Mouse (Mus musculus) midbrain, embryonic 11.5 days (tissue): ENCODE measurements around the gene Cfap300. TPM values are rescaled to one million over a fixed set of nuclear protein-coding genes. Genes with fewer than 3 reads are reported as not detected.

Experiments used
- ATAC-seq: fragments of 200-750 bp; cut with Nextera tagmentation; 2 replicates; pipeline ENCODE4 v1.8.0; 2017; ENCODE audit warnings: moderate TSS enrichment, moderate library complexity; ENCODE audit not compliant: low FRiP score
- DNase-seq: peaks from one replicate; pipeline ENCODE4 v3.0.0; 2015; ENCODE audit warnings: low spot score; ENCODE audit errors: missing footprints
- H3K27ac ChIP-seq: fragments of 300-500 bp; sonication (generic); 2 replicates; pipeline ENCODE4 v1.5.1; 2014; ENCODE audit warnings: low read depth, low read length
- H3K27me3 ChIP-seq: fragments of 300-500 bp; sonication (generic); 2 replicates; pipeline ENCODE4 v1.6.1; 2014; ENCODE audit warnings: mild to moderate bottlenecking, low read length, moderate library complexity, mixed read lengths; ENCODE audit not compliant: control insufficient read depth, insufficient read depth
- H3K36me3 ChIP-seq: fragments of 300-500 bp; sonication (generic); 2 replicates; pipeline ENCODE4 v1.6.1; 2014; ENCODE audit warnings: mild to moderate bottlenecking, low read length, moderate library complexity, mixed read lengths; ENCODE audit not compliant: control insufficient read depth, insufficient read depth
- H3K4me1 ChIP-seq: fragments of 300-500 bp; sonication (generic); 2 replicates; pipeline ENCODE4 v1.6.1; 2014; ENCODE audit warnings: low read length; ENCODE audit not compliant: control insufficient read depth, insufficient read depth
- H3K4me2 ChIP-seq: fragments of 300-500 bp; sonication (generic); 2 replicates; pipeline ENCODE4 v1.6.1; 2014; ENCODE audit warnings: mild to moderate bottlenecking, moderate library complexity
- H3K4me3 ChIP-seq: fragments of 300-500 bp; sonication (generic); 2 replicates; pipeline ENCODE4 v1.5.1; 2014; ENCODE audit warnings: low read depth, low read length
- H3K9ac ChIP-seq: fragments of 300-500 bp; sonication (generic); 2 replicates; pipeline ENCODE4 v1.6.1; 2014; ENCODE audit warnings: low read length
- H3K9me3 ChIP-seq: fragments of 300-500 bp; sonication (generic); 2 replicates; pipeline ENCODE4 v1.6.1; 2016; ENCODE audit warnings: low read length; ENCODE audit not compliant: control insufficient read depth
- WGBS: fragments of 180-500 bp; shearing (Covaris S2); extraction: QIAGEN DNeasy Blood & Tissue Kit; methylation state at CpG from one replicate; pipeline ENCODE4 v1.1.7; 2014; 5-methylcytosine and 5-hydroxymethylcytosine counted together
- polyA plus RNA-seq: library from polyadenylated mRNA; unstranded; fragments of >200 nt; fragmentation: Nextera tagmentation; extraction: Ambion mirVana; gene quantifications from 2 replicates; pipeline ENCODE4 v1.2.1, GENCODE M21; 2014

The Cfap300 gene
- polyA plus RNA-seq, 1 experiment from 2014 or later, result 20.7 TPM

DNA sequence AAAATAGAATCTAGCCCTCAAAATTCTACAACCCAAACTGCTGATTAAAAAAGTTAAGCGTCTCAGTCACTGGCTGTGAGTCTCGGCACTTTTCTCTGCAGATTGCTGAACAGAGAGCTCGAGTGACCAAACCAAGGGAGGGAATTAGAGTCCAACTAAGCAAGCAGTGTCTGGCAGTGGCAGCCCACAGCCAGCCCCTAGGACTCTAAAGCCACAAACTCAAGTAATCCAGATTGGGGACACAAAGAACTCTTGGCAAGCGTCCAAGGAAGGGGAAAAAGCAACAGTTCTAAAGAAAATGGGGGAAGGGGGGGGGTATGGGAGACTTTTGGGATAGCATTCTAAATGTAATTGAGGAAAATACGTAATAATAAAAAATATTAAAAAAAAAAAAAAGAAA, 48.3 kb downstream of the Cfap300 start:
- H3K4me1 ChIP-seq, result no peaks in the 10 kb centered on the region
- H3K4me3 ChIP-seq, result no peak overlapping the region
- H3K9ac ChIP-seq, result no peak overlapping the region
- 86% methylated on average over 5 of the region's 5 CpGs for WGBS
- no peak overlapping the region for H3K4me2 ChIP-seq
- ATAC-seq (0 out of 2 replicates have a peak, but pooled peaks have one; percentile 22), DNase-seq (no peak)
- no peak overlapping the region for H3K27ac ChIP-seq
- H3K9me3 ChIP-seq, result no peaks in the 10 kb centered on the region
- H3K36me3 ChIP-seq, result no peaks in the 10 kb centered on the region
- no peaks in the 10 kb centered on the region for H3K27me3 ChIP-seq

DNA sequence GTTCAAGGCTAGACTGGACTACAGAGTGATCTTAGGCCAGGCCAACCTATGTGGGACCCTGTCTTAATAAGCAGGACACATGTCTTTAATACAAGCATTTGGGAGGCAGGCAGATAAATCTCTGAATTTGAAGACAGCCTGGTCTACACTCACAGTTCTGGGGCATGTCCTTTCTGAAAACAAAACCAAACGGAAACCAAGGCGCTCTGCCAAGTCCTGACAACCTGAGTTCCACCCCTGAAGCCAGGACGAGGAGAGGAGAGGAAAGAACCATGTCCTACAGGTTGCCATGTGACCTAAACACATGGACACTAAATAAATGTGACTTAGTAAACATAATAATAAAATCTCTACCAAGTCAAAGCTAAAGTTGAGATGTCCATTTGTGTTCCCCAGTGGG, 50.0 kb downstream of the Cfap300 start:
- no peak overlapping the region for H3K9ac ChIP-seq
- H3K27me3 ChIP-seq, result no peaks in the 10 kb centered on the region
- no peak overlapping the region for H3K4me3 ChIP-seq
- H3K4me1 ChIP-seq, result no peaks in the 10 kb centered on the region
- DNase-seq (no peak), ATAC-seq (no peak)
- no peak overlapping the region for H3K4me2 ChIP-seq
- 88% methylated on average over 3 of the region's 3 CpGs for WGBS
- H3K27ac ChIP-seq, result no peak overlapping the region
- peaks cover 3% of the 10 kb centered on the region; the same call in 1 of the 2 replicates for H3K36me3 ChIP-seq
- H3K9me3 ChIP-seq, result no peaks in the 10 kb centered on the region

DNA sequence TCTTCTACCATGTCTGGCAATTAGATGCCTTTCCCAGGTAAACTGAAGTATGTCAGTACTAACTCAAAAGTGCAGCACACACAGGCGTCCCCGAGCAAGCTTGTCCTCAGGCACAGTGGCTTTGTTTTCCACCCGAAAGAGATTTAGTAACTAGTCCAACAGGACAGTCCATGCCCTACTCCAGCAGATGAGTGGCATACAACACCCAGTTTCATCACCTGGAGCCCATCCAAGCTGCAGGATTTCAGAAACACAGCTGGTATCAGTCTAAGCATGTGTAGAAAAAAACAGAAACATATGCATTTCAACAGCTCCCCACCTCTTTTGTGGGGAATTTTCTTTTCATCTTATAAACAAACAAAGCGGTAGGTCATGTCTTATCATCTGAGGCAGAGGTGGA, 51.7 kb downstream of the Cfap300 start:
- Histone ChIP-seq H3K36me3 (peaks cover 3% of the 10 kb centered on the region; the same call in 1 of the 2 replicates), H3K4me2 (no peak overlapping the region), H3K4me1 (no peaks in the 10 kb centered on the region), H3K4me3 (no peak overlapping the region), H3K27me3 (no peaks in the 10 kb centered on the region), H3K9ac (no peak overlapping the region), H3K9me3 (no peaks in the 10 kb centered on the region), H3K27ac (no peak overlapping the region)
- DNase-seq, result no peak
- 87% methylated on average over 4 of the region's 4 CpGs for WGBS
- ATAC-seq, result no peak

DNA sequence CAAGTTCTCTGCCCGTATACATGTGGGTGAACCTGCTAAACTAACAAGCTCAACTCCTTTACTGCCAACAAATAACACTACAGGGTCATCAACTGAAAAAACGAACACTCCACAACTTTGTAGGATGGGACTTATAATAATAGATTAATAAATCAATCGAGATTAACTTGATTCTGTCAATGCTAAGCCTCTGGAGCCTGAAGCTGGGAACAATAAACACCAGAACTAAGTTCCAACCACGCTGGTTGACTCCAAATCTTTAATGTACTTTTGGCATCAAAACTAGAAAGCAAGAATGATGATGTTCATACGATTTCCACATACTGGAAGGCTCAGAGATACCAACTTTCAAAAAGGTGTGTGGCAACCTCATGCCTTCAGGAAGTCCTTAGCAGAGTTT, 55.5 kb downstream of the Cfap300 start:
- Histone ChIP-seq H3K4me2 (no peak overlapping the region), H3K36me3 (peaks cover 3% of the 10 kb centered on the region; the same call in 1 of the 2 replicates)
- WGBS, result 86% methylated on average over 5 of the region's 5 CpGs

DNA sequence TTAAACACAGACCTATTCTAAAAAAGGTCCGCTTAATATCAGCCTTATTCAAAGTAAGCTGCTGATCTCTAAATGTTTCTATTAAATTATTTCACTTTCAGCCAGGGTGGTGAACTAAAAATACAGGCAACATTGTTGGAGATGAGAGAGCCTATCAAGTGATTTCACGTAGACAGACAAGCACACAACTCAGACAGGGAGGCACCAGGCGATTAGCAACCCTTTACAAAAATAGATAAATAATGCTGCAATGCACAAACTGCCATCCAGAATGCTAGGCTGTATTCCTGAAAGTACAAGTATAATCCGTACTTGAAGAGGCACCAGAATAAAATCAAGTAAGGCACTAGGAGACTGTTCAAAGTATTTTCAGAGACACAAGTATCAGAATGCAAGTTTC, 58.3 kb downstream of the Cfap300 start:
- Histone ChIP-seq H3K4me1 (no peaks in the 10 kb centered on the region; the same call in 1 of the 2 replicates), H3K9ac (no peak overlapping the region), H3K27me3 (no peaks in the 10 kb centered on the region), H3K36me3 (peaks cover 3% of the 10 kb centered on the region), H3K27ac (no peak overlapping the region), H3K9me3 (no peaks in the 10 kb centered on the region), H3K4me2 (no peak overlapping the region), H3K4me3 (no peak overlapping the region)
- ATAC-seq, result no peak
- DNase-seq, result no peak
- WGBS, result 84% methylated on average over 4 of the region's 4 CpGs

More for the DNA sequence above, 55.5 kb downstream of the Cfap300 start:
- Histone ChIP-seq H3K4me1 (no peaks in the 10 kb centered on the region; the same call in 1 of the 2 replicates), H3K4me3 (no peak overlapping the region), H3K9me3 (no peaks in the 10 kb centered on the region), H3K9ac (no peak overlapping the region), H3K27me3 (no peaks in the 10 kb centered on the region), H3K27ac (no peak overlapping the region)
- DNase-seq, result no peak
- ATAC-seq, result no peak

- Histone ChIP-seq H3K9me3 (no peaks in the 10 kb centered on the region), H3K4me1 (no peaks in the 10 kb centered on the region; the same call in 1 of the 2 replicates), H3K27me3 (no peaks in the 10 kb centered on the region), H3K4me3 (no peak overlapping the region), H3K36me3 (peaks cover 3% of the 10 kb centered on the region), H3K4me2 (no peak overlapping the region), H3K27ac (no peak overlapping the region), H3K9ac (no peak overlapping the region)
- WGBS, result 17% methylated on average over 2 of the region's 2 CpGs
- DNase-seq (no peak), ATAC-seq (no peak)
Measured at GRCm38 (mm10) chr9:7983665-7984064, 59.0 kb downstream of the Cfap300 start.

- Histone ChIP-seq H3K4me2 (no peak overlapping the region), H3K27ac (no peak overlapping the region), H3K36me3 (no peaks in the 10 kb centered on the region; the same call in 1 of the 2 replicates), H3K9ac (no peak overlapping the region), H3K27me3 (no peaks in the 10 kb centered on the region), H3K4me1 (no peaks in the 10 kb centered on the region; the same call in 1 of the 2 replicates), H3K4me3 (no peak overlapping the region), H3K9me3 (no peaks in the 10 kb centered on the region)
- no peak for ATAC-seq
- DNase-seq, result no peak
- WGBS, result 81% methylated on average over 2 of the region's 2 CpGs
Measured at GRCm38 (mm10) chr9:7980162-7980561, 62.5 kb downstream of the Cfap300 start.

DNA sequence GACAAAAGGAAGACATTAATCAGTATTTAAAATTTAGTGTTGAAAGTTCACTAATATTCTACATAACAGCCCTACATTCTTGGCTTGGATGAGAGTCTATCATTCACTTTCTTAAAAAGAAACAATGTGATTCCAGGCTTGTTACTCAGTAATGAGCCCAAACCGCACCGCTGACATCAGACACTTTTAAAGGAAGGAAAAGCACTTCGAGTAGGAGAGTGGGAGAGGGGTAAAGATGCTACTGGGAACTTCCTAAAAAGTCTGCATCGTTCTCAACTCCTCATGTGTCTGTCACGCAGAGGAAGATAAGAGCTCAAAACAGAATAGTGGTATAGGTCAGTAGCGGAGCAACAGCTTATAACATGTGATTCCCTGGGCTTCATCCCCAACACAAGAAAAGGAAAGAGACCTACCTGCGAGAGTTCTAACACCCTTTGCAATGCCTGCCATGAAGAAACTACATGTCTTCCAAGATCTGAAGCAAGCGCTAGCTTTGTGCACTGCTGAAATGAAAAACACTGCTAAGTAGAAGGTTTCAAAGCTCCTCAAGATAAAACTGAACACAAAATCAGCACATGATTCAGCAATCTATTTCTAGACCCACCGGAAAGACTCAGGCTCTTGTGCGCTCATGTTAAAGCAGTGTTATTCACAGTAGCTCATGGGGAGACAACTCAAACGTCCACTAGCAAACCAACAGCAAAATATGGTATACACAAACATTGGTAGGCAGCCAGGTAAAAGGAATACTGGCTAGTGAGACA, 63.3 kb downstream of the Cfap300 start:
- H3K4me1 ChIP-seq, result no peaks in the 10 kb centered on the region
- ATAC-seq (no peak), DNase-seq (no peak)
- no peak overlapping the region for H3K4me2 ChIP-seq
- no peak overlapping the region for H3K27ac ChIP-seq
- H3K9ac ChIP-seq, result no peak overlapping the region
- H3K27me3 ChIP-seq, result no peaks in the 10 kb centered on the region
- no peak overlapping the region for H3K4me3 ChIP-seq
- no peaks in the 10 kb centered on the region; the same call in 1 of the 2 replicates for H3K36me3 ChIP-seq
- no peaks in the 10 kb centered on the region for H3K9me3 ChIP-seq
- 92% methylated on average over 11 of the region's 11 CpGs for WGBS

DNA sequence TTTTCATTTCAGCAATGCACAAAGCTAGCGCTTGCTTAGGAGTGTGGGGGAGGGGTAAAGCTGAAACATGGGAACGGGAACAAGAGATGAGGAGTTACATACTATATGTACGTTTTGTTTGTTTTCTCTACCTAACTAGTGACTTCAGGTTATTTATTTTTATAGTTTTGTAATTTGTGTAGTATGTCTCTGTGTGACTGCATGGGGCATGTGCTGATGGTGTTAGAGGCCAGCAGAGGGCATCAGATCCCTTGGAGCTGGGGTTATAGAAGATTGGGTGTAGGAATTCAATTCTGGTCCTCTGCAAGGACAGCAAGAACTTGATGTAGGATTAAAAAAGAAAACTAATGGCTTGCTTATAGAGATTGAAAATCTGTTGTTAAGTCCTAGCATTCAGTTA, 64.1 kb downstream of the Cfap300 start:
- 91% methylated on average over 3 of the region's 3 CpGs for WGBS
- H3K36me3 ChIP-seq, result peaks cover 2% of the 10 kb centered on the region; the same call in 1 of the 2 replicates
- H3K9me3 ChIP-seq, result no peaks in the 10 kb centered on the region
- H3K4me3 ChIP-seq, result no peak overlapping the region
- no peak overlapping the region for H3K9ac ChIP-seq
- no peak overlapping the region for H3K4me2 ChIP-seq
- H3K27me3 ChIP-seq, result no peaks in the 10 kb centered on the region
- DNase-seq (no peak), ATAC-seq (no peak)
- no peak overlapping the region for H3K27ac ChIP-seq
- no peaks in the 10 kb centered on the region for H3K4me1 ChIP-seq
